Mouse (Mus musculus): ENCODE data around the gene Ccdc150. TPM values are rescaled to one million over a fixed set of nuclear protein-coding genes. Genes with fewer than 3 reads are reported as not detected.

Ccdc150 gene
- polyA plus RNA-seq, 1 experiment from 2014 or later = 0.21 TPM

Other genes starting within 250 kb of the Ccdc150 start
- gene Hecw2, start 55.5 kb upstream of the Ccdc150 start, polyA plus RNA-seq (2015; fragmentation: Nextera tagmentation; extraction: Ambion mirVana) = 7.9 and 8.0 TPM in 2 replicates
- gene Gtf3c3, start 188.3 kb downstream of the Ccdc150 start, polyA plus RNA-seq (2015; fragmentation: Nextera tagmentation; extraction: Ambion mirVana) = 22.2 and 23.6 TPM in 2 replicates